Comparison of ENCODE assay signal across 11 mouse cellular contexts in the genomic region with DNA sequence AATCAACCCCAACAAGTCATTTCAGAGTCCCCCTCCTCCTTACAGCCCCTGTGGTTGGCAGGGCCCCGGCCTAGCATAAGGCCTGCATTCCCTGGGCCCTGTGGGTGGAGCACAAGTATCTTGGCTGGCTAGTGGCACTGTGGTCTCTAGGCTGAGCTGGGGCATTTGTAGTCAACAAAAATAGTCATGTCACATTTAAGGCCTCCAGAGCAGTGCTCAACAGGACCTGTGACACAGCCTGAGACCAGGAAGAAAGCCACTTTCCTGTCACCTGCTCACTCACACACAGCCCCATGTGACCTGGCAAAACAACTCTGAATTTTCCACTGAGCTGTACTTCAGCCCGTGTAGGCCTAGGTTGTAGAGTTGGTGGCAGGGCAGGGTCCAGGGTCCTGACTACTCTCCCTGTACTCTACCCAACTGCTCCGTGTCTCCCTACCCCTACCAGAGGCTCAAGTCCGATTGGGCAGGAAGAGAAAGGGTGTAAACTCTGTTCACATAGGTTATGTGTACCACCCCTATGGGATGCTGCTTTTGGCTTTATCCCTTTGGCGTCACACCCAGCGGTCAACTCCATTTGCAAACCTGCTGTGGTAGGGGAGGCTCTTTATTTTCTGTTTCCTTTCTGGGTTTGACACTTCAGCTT. TPM values are rescaled to one million over a fixed set of nuclear protein-coding genes. Genes with fewer than 3 reads are reported as not detected.
A peak's percentile ranks its signal among the peaks of the same experiment; 100 is the strongest.
DNase-seq lines count a peak whose midpoint lies in the region; ATAC-seq and TF ChIP-seq lines count a peak whose summit lies in the region.
"Had no signal": no experiment of that assay in that cellular context is flagged by ENCODE, and none has a peak within 500 bp of the region (broad histone marks: within the 10 kb centered on the region; RNA-seq: fewer than 3 reads in every experiment).

No protein-coding gene starts in this region.

- no peak for DNase-seq in liver, embryonic 13.5 days
- no peak for DNase-seq in liver
- DNase-seq in CD8-positive naive resting alpha-beta T cell, adult 2 months (ENCODE audit: low read depth in 2 of 2, low spot score in 2 of 2) = peak; percentile 45 to 58
- no peak for DNase-seq in layer of hippocampus, adult 2 months (ENCODE audit: low spot score in 2 of 2)
- DNase-seq in forebrain, postnatal 0 days = no peak
- DNase-seq: midbrain, embryonic 14.5 days had no signal

- H3K4me3 ChIP-seq in liver, embryonic 13.5 days (replicated peaks) = no peak overlapping the region
- H3K4me3 ChIP-seq in heart, embryonic 11.5 days (ENCODE audit: low read depth, low read length) = no peak overlapping the region
- no peak overlapping the region for H3K4me3 ChIP-seq in macrophage (ENCODE audit: inconsistent target)
- H3K4me3 ChIP-seq in layer of hippocampus, adult 2 months = no peak overlapping the region
- H3K4me3 ChIP-seq in hindbrain, embryonic 12.5 days = no peak overlapping the region
- no peak overlapping the region for H3K4me3 ChIP-seq in forebrain, postnatal 0 days (ENCODE audit: low read depth, low read length)
- H3K4me3 ChIP-seq: intestine, embryonic 15.5 days had no signal

- H3K4me1 ChIP-seq in liver, embryonic 13.5 days (replicated peaks) = peaks cover 31% of the 10 kb centered on the region
- peaks cover 25% of the 10 kb centered on the region for H3K4me1 ChIP-seq in heart, embryonic 11.5 days (ENCODE audit: control insufficient read depth, insufficient read depth, low read length)
- H3K4me1 ChIP-seq in hindbrain, embryonic 12.5 days = peaks cover 21% of the 10 kb centered on the region
- H3K4me1 ChIP-seq in forebrain, postnatal 0 days (ENCODE audit: insufficient read depth) = no peaks in the 10 kb centered on the region
- H3K4me1 ChIP-seq: intestine, embryonic 15.5 days had no signal

- H3K27ac ChIP-seq in liver, embryonic 13.5 days = no peak overlapping the region; the same call in 1 of the 2 replicates
- H3K27ac ChIP-seq in heart, embryonic 11.5 days (ENCODE audit: low read depth, low read length) = no peak overlapping the region
- peak overlapping the region; percentile 73 for H3K27ac ChIP-seq in macrophage
- H3K27ac ChIP-seq in layer of hippocampus, adult 2 months = no peak overlapping the region
- H3K27ac ChIP-seq in hindbrain, embryonic 12.5 days = no peak overlapping the region
- H3K27ac ChIP-seq in forebrain, postnatal 0 days (ENCODE audit: low read depth, low read length) = no peak overlapping the region
- H3K27ac ChIP-seq: intestine, embryonic 15.5 days had no signal

- no peak overlapping the region for H3K9ac ChIP-seq in liver, embryonic 13.5 days
- H3K9ac ChIP-seq in heart, embryonic 11.5 days (ENCODE audit: low read depth, low read length) = 0 out of 2 replicates have a peak overlapping the region, but pooled peaks have one; percentile 1
- no peak overlapping the region for H3K9ac ChIP-seq in hindbrain, embryonic 12.5 days
- no peak overlapping the region for H3K9ac ChIP-seq in forebrain, postnatal 0 days
- H3K9ac ChIP-seq: intestine, embryonic 15.5 days had no signal

- TF ChIP-seq CTCF in layer of hippocampus, adult 2 months (conservative IDR thresholded peaks at IDR 0.05) = no peak
- no peak for TF ChIP-seq CTCF in forebrain, postnatal 0 days (IDR thresholded peaks at IDR 0.05; ENCODE audit: low read depth)

- no peaks in the 10 kb centered on the region for H3K27me3 ChIP-seq in liver, embryonic 13.5 days
- no peaks in the 10 kb centered on the region for H3K27me3 ChIP-seq in heart, embryonic 11.5 days (ENCODE audit: control insufficient read depth, insufficient read depth, low read length)
- H3K27me3 ChIP-seq in hindbrain, embryonic 12.5 days = no peaks in the 10 kb centered on the region
- H3K27me3 ChIP-seq in forebrain, postnatal 0 days (ENCODE audit: insufficient read depth, low read length) = no peaks in the 10 kb centered on the region
- H3K27me3 ChIP-seq: intestine, embryonic 15.5 days; Patski had no signal

- 58% methylated on average over 6 of the region's 6 CpGs for WGBS in liver, embryonic 13.5 days (ENCODE audit: insufficient replicate concordance)
- 72% methylated on average over 6 of the region's 6 CpGs for WGBS in heart, embryonic 11.5 days (ENCODE audit: insufficient replicate concordance)
- 55% methylated on average over 6 of the region's 6 CpGs for WGBS in macrophage (ENCODE audit: missing documents)
- 78% methylated on average over 6 of the region's 6 CpGs for WGBS in hindbrain, embryonic 12.5 days
- 85% methylated on average over 6 of the region's 6 CpGs for WGBS in forebrain, postnatal 0 days

- ATAC-seq in liver, embryonic 13.5 days (ENCODE audit: low read depth) = 0 out of 2 replicates have a peak, but pooled peaks have one; percentile 12
- no peak for ATAC-seq in heart, embryonic 11.5 days (replicated peaks; ENCODE audit: insufficient number of reproducible peaks, low FRiP score, low TSS enrichment)
- ATAC-seq in hindbrain, embryonic 12.5 days (ENCODE audit: low FRiP score) = no peak
- no peak for ATAC-seq in forebrain, postnatal 0 days
- ATAC-seq: intestine, embryonic 15.5 days; Patski had no signal

- no peaks in the 10 kb centered on the region for H3K9me3 ChIP-seq in liver, embryonic 13.5 days (replicated peaks)
- H3K9me3 ChIP-seq in heart, embryonic 11.5 days (replicated peaks; ENCODE audit: control insufficient read depth, low read length) = no peaks in the 10 kb centered on the region
- no peaks in the 10 kb centered on the region for H3K9me3 ChIP-seq in hindbrain, embryonic 12.5 days (replicated peaks)
- H3K9me3 ChIP-seq in forebrain, postnatal 0 days (ENCODE audit: low read length) = no peaks in the 10 kb centered on the region
- H3K9me3 ChIP-seq: intestine, embryonic 15.5 days had no signal

- no peaks in the 10 kb centered on the region; the same call in 1 of the 2 replicates for H3K79me2 ChIP-seq in macrophage (ENCODE audit: inconsistent target)

- H3K36me3 ChIP-seq in liver, embryonic 13.5 days = no peaks in the 10 kb centered on the region
- H3K36me3 ChIP-seq in heart, embryonic 11.5 days (ENCODE audit: control insufficient read depth, insufficient read depth, low read length) = no peaks in the 10 kb centered on the region
- no peaks in the 10 kb centered on the region for H3K36me3 ChIP-seq in macrophage (ENCODE audit: inconsistent target)
- no peaks in the 10 kb centered on the region for H3K36me3 ChIP-seq in hindbrain, embryonic 12.5 days
- H3K36me3 ChIP-seq in forebrain, postnatal 0 days (ENCODE audit: insufficient read depth) = no peaks in the 10 kb centered on the region
- H3K36me3 ChIP-seq: intestine, embryonic 15.5 days had no signal

- no peak overlapping the region for H3K4me2 ChIP-seq in liver, embryonic 13.5 days
- H3K4me2 ChIP-seq in heart, embryonic 11.5 days = no peak overlapping the region
- H3K4me2 ChIP-seq in hindbrain, embryonic 12.5 days (replicated peaks) = no peak overlapping the region
- H3K4me2 ChIP-seq in forebrain, postnatal 0 days (ENCODE audit: low read depth) = no peak overlapping the region
- H3K4me2 ChIP-seq: intestine, embryonic 15.5 days had no signal

RNA-seq across cellular contexts. Expression of a gene that starts 13.0 kb away (rescaled TPM):
- 54.1 and 58.3 TPM in 2 replicates for polyA plus RNA-seq in liver, embryonic 13.5 days (2015; fragmentation: Nextera tagmentation; extraction: Ambion mirVana)
- 15.0 and 18.2 TPM in 2 replicates for polyA plus RNA-seq in heart, embryonic 11.5 days (2014; fragmentation: Nextera tagmentation; extraction: Ambion mirVana)
- total RNA-seq in macrophage (2018; cell fraction: chromatin; rRNA removed) = 100 to 1,000 TPM in 20 of 26 experiments, 10 to 100 TPM in 6; 40.7 to 813 (median 353) TPM
- total RNA-seq in macrophage (2018; cell fraction: cytosol; rRNA removed) = 1,000 to 10,000 TPM in 25 of 26 experiments, 100 to 1,000 TPM in 1; 986 to 2,150 (median 1,338) TPM
- 1,000 to 10,000 TPM in 13 of 26 experiments, 100 to 1,000 TPM in 13; 156 to 1,616 (median 999) TPM for total RNA-seq in macrophage (2018; cell fraction: nucleus; rRNA removed)
- 1,448 to 1,968 TPM (median 1,759 TPM) in 3 replicates for polyA plus RNA-seq in macrophage (2018)
- total RNA-seq in layer of hippocampus, adult 2 months (2021) = 10 to 100 TPM; 33.9 to 34.0 TPM
- 22.7 and 23.3 TPM in 2 replicates for polyA plus RNA-seq in hindbrain, embryonic 12.5 days (2016; fragmentation: Nextera tagmentation; extraction: Ambion mirVana)
- 17.5 and 25.5 TPM in 2 replicates for total RNA-seq in forebrain, postnatal 0 days (2014; rRNA removed)
- polyA plus RNA-seq in forebrain, postnatal 0 days (2015; fragmentation: Nextera tagmentation; extraction: Ambion mirVana) = 30.2 and 34.3 TPM in 2 replicates
- polyA plus RNA-seq: Patski had no signal

RNA-seq across cellular contexts. Expression of a gene that starts 44.3 kb away (rescaled TPM):
- polyA plus RNA-seq in liver, embryonic 13.5 days (2015; fragmentation: Nextera tagmentation; extraction: Ambion mirVana) = 0.05 TPM in 2 replicates
- 0.39 TPM in 1 of 2 replicates, not detected in the other for polyA plus RNA-seq in heart, embryonic 11.5 days (2014; fragmentation: Nextera tagmentation; extraction: Ambion mirVana)
- total RNA-seq in macrophage (2018; cell fraction: chromatin; rRNA removed) = 1 to 10 TPM in 6 of 26 experiments, under 1 TPM in 10, not detected in 10; 0.32 to 1.6 (median 0.79) TPM
- total RNA-seq in macrophage (2018; cell fraction: cytosol; rRNA removed) = under 1 TPM in 24 of 26 experiments, not detected in 2; 0.11 to 0.59 (median 0.26) TPM
- total RNA-seq in macrophage (2018; cell fraction: nucleus; rRNA removed) = under 1 TPM in 15 of 26 experiments, not detected in 11; 0.27 to 0.96 (median 0.48) TPM
- polyA plus RNA-seq in macrophage (2018) = 0.07 to 0.80 TPM (median 0.16 TPM) in 3 replicates
- under 1 TPM; 0.41 to 0.64 TPM for total RNA-seq in layer of hippocampus, adult 2 months (2021)
- polyA plus RNA-seq in hindbrain, embryonic 12.5 days (2016; fragmentation: Nextera tagmentation; extraction: Ambion mirVana) = 4.6 and 19.3 TPM in 2 replicates
- 0.24 and 0.38 TPM in 2 replicates for total RNA-seq in forebrain, postnatal 0 days (2014; rRNA removed)
- 0.16 and 0.27 TPM in 2 replicates for polyA plus RNA-seq in forebrain, postnatal 0 days (2015; fragmentation: Nextera tagmentation; extraction: Ambion mirVana)
- polyA plus RNA-seq: midbrain, embryonic 14.5 days; Patski had no signal

Comparison
In these comparisons a context has a peak if more than half of its experiments do, and no peak if none do; other contexts are left out.
1. DNase-seq: peak in CD8-positive naive resting alpha-beta T cell, adult 2 months (2 of 2); none in liver, embryonic 13.5 days (single experiment), liver (single experiment), layer of hippocampus, adult 2 months (0 of 2) and forebrain, postnatal 0 days (single experiment).
2. RNA of a gene that starts 13.0 kb away (polyA plus RNA-seq): 1,448 to 1,968 TPM in macrophage; 54.1 to 58.3 TPM in liver, embryonic 13.5 days, 30.2 to 34.3 TPM in forebrain, postnatal 0 days, 22.7 to 23.3 TPM in hindbrain, embryonic 12.5 days and 15.0 to 18.2 TPM in heart, embryonic 11.5 days; every median in the first group is over 10 times any median in the second.